Mouse (Mus musculus): ENCODE results near the gene Atf6.

Atf6 gene

GRCm38 (mm10) chr1:170766997-170767396, 100.6 kb downstream of the Atf6 start:
- DNase-seq: no peak

- DNase-seq: no peak
Observed at GRCm38 (mm10) chr1:170764798-170765197, 102.8 kb downstream of the Atf6 start.

- no peak for DNase-seq
Observed at GRCm38 (mm10) chr1:170761634-170762033, 105.9 kb downstream of the Atf6 start.

GRCm38 (mm10) chr1:170753597-170753996, 114.0 kb downstream of the Atf6 start:
- no peak for DNase-seq

- no peak for DNase-seq
Observed at GRCm38 (mm10) chr1:170751797-170752196, 115.8 kb downstream of the Atf6 start.

GRCm38 (mm10) chr1:170746523-170746922, 121.0 kb downstream of the Atf6 start:
- DNase-seq: no peak

- no peak for DNase-seq
Observed at GRCm38 (mm10) chr1:170741497-170742246, 125.9 kb downstream of the Atf6 start.

GRCm38 (mm10) chr1:170734866-170735265, 132.7 kb downstream of the Atf6 start:
- DNase-seq: peak; percentile 21

- DNase-seq: no peak
Observed at GRCm38 (mm10) chr1:170732596-170732890, 135.0 kb downstream of the Atf6 start.

GRCm38 (mm10) chr1:170731865-170732595, 135.5 kb downstream of the Atf6 start:
- peak; percentile 55 for DNase-seq

GRCm38 (mm10) chr1:170729267-170729962, 138.2 kb downstream of the Atf6 start:
- no peak for DNase-seq

GRCm38 (mm10) chr1:170728524-170728923, 139.0 kb downstream of the Atf6 start:
- DNase-seq: peak; percentile 73

GRCm38 (mm10) chr1:170721560-170721959, 146.0 kb downstream of the Atf6 start:
- DNase-seq: peak; percentile 82

GRCm38 (mm10) chr1:170718133-170718810, 149.3 kb downstream of the Atf6 start:
- no peak for DNase-seq

GRCm38 (mm10) chr1:170717241-170717828, 150.2 kb downstream of the Atf6 start:
- no peak for DNase-seq

- no peak for DNase-seq
Observed at GRCm38 (mm10) chr1:170711731-170712130, 155.8 kb downstream of the Atf6 start.

- DNase-seq: no peak
Observed at GRCm38 (mm10) chr1:170709969-170710368, 157.6 kb downstream of the Atf6 start.

- DNase-seq: peak; percentile 84
Observed at GRCm38 (mm10) chr1:170709481-170709880, 158.1 kb downstream of the Atf6 start.

- DNase-seq: no peak
Observed at GRCm38 (mm10) chr1:170709034-170709433, 158.5 kb downstream of the Atf6 start.

GRCm38 (mm10) chr1:170706046-170706445, 161.5 kb downstream of the Atf6 start:
- no peak for DNase-seq

- DNase-seq: no peak
Observed at GRCm38 (mm10) chr1:170704911-170705594, 162.5 kb downstream of the Atf6 start.

GRCm38 (mm10) chr1:170704103-170704502, 163.5 kb downstream of the Atf6 start:
- no peak for DNase-seq
